Mouse (Mus musculus) heart, adult 9 months (tissue): Measurements from ENCODE around the gene Ilkap.

Source experiments
- DNase-seq, 2 experiments: peaks; one replicate each; pipeline ENCODE4 v3.0.0; 2022; ENCODE audit warnings: low spot score in 2 of 2

Gene Ilkap

GRCm38 (mm10) chr1:91398260-91399062 lies at the start of gene Ilkap:
Gene Ilkap (minus strand): TSS chr1:91398815.
- DNase-seq: peak; percentile 87 to 88

DNA sequence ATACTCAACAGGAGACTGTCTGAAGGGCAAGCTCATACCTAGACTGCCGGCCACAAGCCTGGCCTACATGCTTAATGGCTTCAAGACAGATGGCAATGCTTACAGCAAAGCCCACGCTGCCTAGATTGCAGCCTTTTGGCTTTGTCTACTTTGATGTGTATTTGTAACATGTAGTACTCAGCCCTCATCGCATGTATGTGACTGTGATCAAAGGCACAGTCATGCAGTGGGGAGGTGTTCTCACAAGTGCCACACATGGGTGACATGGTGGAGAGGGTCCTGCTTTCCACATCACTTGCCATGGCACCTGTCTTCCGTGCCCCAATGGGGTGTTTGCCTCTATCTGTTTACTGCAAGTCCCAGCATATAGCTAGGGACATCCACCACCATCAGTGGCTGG lies 47.9 kb upstream of the Ilkap start:
- DNase-seq: no peak

DNA sequence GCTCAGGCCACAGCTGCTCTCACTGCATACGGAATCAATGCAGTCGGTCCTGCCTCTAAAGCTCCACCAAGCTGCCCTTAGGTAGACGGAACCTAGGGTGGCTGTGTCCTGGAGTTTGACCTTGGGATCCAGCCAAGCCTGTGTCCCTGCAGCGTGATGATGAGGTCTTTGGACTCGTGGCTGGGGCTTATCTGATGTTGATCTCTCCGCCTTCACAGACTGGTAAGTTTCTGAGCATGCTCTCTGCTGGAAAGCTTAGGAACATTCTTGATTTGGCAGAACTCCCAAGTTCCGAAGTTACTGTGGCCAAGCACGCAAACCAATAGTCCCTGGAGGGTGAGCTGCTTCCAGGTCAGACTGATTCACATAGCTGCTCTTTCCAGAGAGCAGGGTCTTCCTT lies 47.4 kb upstream of the Ilkap start:
- DNase-seq: peak; percentile 94 to 95

DNA sequence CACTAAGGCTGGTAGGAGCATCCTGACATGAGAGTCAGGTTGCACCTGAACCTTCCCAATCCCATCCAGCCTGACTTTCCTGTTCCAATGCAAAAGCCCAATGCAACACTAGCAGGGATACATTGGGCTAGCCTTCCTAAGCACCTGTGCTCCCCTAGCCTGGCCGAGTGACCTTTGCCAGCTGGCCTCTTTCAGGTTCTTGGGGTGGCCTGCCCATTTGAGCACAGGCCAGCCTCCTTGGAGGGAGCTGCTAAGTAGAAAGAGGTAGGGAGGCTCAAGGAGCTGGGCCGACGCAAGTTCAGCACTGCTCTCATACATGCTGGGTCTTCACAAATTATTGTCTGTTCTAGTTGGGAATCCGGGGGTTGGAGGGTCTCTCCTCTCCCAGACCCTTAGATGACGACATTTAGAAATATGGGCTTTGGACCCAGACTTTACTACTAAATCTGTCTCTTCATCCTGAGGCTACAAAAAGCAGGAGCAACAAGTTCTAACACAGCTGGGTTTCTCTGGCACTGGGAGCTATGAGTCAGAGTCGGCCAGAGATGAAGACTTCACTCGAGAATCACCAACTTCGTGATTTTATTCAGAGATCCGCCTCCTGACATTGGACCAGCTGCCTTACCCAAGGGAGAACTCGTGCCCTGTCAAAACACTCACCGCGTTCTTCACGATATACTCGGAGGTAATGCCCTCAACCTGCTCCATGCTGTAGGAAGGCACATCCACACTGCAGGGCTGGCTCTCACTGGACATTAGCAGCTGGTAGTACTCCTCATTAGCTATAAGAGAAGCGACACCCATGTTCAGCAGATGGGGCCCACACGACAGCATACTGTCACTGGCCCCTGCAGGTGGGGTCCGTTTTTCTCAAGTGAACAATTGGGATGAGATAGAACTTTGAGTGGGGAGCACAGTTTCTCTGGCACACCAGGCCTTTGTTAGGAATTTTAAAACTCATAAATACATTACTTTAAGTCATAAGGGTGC lies 46.5 kb upstream of the Ilkap start:
- DNase-seq: peak in 1 of 2 experiments; percentile 65

DNA sequence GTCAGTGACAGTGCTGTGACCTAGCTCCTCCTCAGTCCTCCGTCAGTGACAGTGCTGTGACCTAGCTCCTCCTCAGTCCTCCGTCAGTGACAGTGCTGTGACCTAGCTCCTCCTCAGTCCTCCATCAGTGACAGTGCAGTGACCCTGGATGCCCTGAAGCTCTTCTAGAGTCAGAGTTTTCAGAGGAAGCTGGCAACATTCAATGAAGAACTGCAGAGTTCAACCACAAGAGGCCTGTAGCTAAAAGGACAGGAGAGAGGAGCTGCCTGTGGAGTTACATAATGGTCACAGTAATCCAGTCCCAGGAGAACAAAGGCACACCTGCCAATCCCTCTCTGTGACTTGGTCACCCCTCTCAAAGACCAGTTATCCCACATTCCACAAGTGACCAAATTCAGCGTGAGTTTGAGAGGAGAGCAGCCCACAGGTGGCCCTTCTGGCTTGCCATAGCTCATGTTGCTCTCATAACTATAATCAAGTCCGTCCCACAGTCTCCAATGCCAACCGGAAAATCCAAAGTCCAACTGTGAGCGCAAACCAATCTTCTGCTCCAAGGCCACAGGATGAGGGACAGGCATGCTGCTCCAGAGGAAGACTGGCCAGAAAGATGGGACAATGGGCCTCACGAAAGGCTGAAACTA lies 43.9 kb upstream of the Ilkap start:
- no peak for DNase-seq

GRCm38 (mm10) chr1:91441855-91442254 lies 43.2 kb upstream of the Ilkap start:
- no peak for DNase-seq

- no peak for DNase-seq
Measured at GRCm38 (mm10) chr1:91439776-91440175, 41.2 kb upstream of the Ilkap start.

- DNase-seq: no peak
Measured at GRCm38 (mm10) chr1:91437573-91437972, 39.0 kb upstream of the Ilkap start.

- DNase-seq: no peak
Measured at GRCm38 (mm10) chr1:91437083-91437400, 38.4 kb upstream of the Ilkap start.

DNA sequence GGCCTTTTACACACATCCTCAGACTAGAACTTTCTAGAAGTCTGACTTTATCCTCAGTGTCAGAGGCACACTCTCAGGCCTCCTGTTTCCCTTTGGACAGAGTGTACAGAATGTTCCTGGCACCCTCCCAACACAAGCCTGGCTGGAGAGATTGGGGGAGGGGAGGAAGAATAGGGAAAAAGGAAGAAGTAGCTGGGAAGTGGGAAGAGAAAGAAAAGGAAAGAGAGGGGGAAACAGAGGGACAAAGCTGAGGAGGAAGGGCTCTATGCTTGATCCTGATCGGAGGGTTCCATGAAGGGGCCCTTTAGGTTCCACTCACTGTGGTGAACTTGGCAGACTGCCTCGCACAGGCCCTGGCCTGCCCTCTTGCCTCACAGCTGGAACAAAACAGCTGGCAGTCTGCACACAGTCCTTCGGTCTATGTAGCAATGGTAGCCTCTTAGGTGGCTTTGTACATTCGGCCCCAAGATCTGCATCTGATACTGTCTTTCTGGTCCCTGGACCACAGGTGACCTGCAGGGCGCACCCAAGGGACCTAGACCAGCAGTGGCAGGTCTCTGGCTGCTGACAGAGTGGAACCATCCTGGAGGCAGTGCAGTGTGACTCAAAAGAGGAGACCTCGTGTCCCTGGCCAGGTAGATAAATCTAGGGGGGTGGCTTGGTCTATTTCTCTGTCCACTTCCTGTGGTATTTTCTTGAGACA lies 37.9 kb upstream of the Ilkap start:
- DNase-seq: peak; percentile 92 to 94

DNA sequence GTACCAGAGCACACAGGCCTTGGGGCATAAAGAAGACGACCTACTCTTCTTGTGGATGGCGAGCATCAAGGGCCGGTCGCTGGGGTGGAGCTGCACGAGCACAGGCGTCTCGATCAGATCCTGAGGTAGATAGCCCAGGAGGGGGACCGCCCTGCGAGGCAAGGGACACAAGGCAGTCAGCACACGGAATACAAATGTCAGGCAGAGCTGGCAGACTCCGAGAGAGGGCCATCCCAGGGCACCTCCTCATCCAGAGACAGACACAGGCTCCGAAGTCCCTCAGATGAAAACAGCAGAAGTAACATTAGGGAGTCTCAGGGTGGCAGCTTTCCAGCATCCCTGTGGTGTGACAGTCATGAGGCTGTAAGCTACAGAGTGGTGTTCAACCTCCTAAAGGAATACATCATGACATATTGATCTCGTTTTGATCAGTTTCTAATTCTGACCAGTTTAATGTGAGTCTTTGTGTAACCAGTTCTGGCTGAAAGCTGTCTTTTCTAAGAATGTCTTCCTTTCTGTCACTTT lies 37.1 kb upstream of the Ilkap start:
- no peak for DNase-seq

DNA sequence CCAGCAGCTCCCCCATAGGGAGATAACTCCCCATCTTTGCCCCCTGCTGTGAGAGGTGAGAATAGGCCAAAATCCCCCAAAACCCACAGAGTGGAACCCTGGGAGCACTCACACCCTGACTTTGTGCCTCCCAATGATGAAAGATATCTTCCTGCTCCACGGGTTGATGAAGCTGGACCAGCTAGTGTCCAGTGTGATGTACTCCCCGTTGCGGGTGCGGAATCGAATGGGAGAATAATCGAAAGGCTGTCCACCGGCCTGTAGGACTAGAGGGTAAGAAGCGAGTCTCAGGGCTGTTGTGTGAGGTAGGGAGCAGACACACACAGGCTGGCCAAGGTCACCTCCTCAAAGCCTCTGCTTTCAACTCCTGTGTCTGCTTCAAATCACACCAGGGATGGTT lies 36.3 kb upstream of the Ilkap start:
- DNase-seq: no peak

DNA sequence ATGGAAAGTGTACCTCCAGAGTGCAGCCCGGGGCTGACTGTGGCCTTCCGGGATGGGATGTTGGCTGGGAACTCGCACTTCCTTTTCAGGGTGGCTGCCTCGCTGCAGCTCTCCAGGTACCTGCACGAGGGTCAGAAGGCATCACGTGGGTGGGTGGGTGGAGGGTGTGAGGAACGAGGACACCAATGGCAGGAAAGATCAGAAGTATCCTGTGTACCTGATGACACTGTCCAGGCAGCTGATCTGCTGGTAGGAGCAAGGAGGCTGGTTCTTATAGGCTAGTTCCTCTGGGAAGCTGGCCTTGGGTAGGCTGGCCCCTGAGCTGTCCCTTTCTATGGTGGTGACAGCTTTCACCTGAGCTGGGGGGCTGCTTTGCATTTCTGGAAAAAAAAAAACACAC lies 32.1 kb upstream of the Ilkap start:
- DNase-seq: no peak

DNA sequence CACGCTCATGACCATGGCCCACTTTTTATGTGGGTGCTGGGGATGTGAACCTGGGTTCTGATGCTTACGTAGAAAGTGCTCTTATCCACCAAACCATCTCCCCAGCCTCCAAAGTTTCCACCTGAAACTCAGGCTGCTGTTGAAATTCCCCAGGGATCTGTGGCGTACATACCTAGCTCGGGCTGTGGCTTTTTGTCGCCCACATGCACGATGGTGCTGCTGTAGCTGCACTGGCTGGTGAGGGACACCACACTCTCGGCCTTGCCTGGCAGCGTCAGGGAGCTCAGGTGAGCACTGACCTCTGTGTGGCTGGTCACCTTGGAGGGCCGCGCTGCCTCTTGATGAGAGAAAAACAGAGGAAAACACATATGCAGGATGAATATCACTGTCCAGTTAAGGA lies 30.6 kb upstream of the Ilkap start:
- DNase-seq: no peak

GRCm38 (mm10) chr1:91428614-91429013 lies 30.0 kb upstream of the Ilkap start:
- peak; percentile 49 to 79 for DNase-seq

- DNase-seq: no peak
Measured at GRCm38 (mm10) chr1:91426397-91426796, 27.8 kb upstream of the Ilkap start.

GRCm38 (mm10) chr1:91420601-91421065 lies 22.0 kb upstream of the Ilkap start:
- DNase-seq: no peak

GRCm38 (mm10) chr1:91419862-91420600 lies 21.4 kb upstream of the Ilkap start:
- no peak for DNase-seq

DNA sequence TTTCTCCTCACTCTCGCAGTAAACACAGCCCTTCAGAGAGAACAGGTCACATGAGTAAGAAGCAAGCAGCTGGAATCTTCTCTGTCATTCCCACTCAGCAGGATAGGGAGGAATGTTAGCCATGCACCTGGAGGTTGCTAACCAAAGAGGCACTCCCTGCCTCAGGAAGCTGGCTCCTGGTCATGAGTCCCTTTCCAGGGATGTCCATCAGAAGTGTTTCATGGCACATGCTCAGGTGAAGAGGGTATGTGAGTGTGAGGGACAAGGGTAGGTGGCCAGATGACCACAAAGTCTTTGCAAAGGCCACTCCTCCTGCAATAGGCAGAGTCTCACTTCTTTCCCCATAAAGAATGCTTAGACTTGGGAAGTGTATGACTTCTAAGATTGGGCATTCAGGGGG lies 19.4 kb upstream of the Ilkap start:
- DNase-seq: no peak

DNA sequence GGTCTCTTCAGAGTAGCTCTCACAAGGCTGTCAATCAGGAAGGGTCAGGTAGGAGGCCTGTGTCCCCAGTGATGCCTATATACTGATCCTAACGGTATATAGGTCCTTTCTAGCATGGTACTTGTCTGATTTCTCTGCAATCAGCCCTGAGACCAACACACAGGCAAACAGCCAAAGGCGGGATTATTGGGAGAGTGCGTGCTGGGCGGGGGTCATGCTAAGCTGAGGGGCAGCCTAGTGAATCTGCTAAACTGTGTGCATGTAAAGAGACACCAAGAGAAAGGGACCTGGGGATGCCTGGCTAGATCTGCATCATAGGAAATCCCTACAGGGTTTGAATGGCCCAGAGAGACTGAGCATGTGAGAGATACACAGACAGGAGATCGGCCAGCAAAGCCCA lies 16.7 kb upstream of the Ilkap start:
- no peak for DNase-seq

- DNase-seq: no peak
Measured at GRCm38 (mm10) chr1:91414903-91415302, 16.3 kb upstream of the Ilkap start.
